Mouse (Mus musculus): ENCODE measurements around the gene Pex14.

DNA sequence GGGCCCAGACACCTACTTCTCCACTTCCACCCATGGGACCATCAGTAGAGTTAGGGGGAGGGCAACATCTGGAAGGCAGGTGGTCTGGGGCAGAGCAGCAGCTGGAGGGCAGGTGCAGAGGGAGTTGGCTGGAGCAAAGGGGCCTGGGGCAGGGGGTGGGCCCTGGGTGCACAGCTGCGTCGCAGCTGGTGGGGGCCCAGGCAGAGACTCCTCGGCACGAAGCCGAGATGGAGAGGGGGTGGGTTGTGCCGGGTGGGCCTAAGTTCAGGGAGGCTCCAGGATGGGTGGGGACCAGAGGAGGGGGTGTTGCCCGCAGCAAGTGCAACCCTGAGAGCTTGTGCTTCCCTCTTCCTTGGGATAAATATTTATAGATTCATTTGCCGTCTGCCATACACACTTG, 173.2 kb downstream of the Pex14 start:
- TF ChIP-seq CTCF (IDR thresholded peaks at IDR 0.05; ENCODE audit: low read depth, low read length) (no peak), POLR2A (IDR thresholded peaks at IDR 0.05; ENCODE audit: extremely low read depth, insufficient read depth, low read length) (no peak)

All from liver, adult 2 months (tissue).